Mouse (Mus musculus): ENCODE data around the gene Sort1.
A peak's percentile ranks its signal among the peaks of the same experiment; 100 is the strongest.

Gene Sort1

DNA sequence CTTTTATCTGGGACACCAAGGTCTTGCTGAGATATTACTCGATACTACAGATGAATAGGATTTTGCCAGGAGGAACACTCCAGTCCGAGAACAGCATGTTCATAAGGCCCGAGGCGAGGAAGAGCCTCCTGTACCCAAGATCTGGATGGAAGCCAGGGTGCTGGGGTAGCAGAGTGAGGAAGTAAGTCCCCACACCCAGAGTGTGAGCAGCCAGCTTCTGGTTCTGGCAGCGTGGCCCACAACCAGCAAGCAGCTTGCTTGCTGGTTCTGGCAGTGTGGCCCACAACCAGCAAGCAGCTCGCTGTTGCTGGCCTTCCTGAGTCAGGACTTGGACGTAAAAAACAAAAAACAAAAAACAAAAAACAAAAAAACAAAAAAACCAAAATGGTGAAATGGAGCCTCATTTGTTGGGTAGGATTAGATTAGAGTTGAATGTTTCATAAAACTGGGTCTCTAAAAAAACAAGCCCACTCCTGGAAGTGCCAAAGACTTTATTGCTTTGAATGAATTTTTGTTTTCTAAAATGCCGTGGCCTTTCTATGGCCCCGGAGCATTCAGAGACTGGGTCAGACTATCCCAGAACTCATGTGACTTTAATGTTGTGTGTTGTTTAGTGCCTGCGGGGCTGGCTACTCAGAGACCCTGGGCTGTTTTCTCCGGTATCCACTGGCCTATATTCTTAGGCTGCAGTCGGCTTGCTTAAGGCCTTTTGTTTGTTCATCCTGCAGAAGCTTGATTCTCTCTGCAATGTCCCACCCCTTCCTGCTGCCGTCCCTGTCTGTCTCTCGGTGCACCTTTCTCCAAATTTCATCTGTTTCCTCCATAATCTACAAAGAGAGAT, 11.7 kb downstream of the Sort1 start:
- no peak for DNase-seq (ENCODE audit: low read depth)

DNA sequence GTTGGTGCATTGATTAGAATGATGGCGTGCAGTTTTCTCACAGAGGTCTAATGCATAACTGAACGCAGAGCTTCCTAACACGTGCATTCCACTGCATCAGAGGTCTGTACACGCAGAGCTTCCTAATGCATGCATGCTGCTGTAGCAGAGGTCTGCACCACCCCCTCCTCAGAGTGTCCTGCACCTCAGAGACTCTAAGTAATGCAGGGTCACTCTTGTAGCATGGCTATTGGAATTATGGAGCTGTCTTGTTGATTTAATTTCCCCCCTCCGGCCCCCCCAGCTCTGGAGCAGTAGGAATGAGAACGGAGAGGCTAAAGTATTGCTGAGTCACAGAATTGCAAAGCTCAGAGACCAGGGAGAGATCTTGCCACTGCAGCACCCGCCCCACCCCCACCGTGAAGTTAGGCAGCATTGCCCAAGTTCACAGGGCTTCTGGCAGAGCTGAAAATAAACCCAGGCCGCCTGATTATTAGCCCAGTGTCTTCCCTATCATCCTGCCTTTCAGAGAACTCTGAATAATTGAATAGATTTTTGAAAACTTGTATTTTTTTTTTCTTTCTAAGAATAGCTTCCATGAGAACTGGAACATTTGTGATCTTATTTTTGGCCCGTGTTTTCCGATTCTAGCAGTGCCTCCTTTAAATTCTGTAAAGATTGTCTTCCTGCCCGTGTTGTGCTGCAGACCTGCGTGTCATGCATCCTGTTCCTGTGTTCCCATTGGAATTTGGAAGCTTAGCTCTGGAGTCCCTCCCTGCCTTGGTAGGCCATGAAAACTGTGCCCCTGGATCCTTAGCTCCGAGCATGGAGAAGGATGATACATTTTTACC, 12.6 kb downstream of the Sort1 start:
- DNase-seq (ENCODE audit: low read depth), result peak; percentile 53

DNA sequence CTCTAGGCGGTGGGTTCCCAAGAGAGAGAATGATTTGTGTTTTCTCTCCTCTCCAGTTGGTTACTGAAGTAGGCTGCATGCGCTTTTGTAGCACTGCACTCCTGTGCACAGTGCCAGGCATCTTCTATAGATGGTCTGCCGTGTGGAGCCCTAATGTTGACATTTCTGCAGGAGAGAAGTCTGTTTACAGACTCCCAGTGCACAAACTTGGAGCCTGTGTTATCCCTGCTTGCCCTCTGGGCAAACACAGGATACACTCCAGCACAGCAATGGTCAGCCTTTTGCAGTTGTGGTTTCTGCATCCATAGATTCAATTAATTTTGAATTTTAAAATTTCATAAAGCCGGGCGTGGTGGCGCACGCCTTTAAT, 13.2 kb downstream of the Sort1 start:
- no peak for DNase-seq (ENCODE audit: low read depth)

DNA sequence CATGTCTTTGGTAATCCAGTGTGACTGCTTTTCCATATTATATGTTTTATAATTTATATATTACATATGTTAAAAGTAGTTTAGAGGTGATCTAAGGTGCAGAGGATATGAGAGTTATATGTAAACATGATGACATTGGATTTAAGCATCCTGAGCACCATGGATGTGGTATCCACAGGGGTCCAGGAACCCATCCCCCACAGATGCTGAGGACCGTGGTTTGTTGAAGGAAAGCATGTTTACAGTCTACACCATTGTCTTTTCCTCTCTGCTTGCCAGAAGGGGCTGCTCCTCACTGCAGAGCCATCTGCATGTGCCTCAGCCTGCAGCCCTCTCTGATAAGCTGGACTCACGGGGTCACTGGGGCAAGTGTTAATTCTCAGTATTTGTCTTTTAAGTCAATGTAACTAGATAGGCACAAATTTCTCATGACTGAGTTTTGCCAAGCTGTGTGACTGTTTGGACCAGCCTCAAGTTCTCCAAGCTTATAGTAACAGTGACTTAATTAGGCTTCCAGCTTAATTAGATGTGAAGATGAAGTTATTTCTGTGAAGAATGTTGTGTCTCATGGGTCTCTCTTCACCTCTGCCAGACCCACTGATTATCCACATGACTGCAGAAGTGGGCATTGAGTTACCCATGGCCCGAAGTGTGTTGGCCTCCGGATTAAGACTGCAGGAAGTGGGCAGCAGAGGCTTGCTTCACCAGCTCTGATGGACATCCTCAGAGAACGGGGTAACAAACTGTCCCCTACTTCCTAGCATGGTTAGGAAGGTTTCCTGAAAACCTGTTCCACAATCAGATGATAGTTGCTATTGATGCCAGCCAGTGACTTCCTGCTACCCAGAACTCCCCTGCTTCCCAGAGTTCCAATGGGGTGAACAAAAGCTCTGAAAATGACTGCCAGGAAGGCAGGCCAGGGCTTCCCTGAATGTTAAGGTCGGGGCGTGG, 14.0 kb downstream of the Sort1 start:
- DNase-seq (ENCODE audit: low read depth), result no peak

DNA sequence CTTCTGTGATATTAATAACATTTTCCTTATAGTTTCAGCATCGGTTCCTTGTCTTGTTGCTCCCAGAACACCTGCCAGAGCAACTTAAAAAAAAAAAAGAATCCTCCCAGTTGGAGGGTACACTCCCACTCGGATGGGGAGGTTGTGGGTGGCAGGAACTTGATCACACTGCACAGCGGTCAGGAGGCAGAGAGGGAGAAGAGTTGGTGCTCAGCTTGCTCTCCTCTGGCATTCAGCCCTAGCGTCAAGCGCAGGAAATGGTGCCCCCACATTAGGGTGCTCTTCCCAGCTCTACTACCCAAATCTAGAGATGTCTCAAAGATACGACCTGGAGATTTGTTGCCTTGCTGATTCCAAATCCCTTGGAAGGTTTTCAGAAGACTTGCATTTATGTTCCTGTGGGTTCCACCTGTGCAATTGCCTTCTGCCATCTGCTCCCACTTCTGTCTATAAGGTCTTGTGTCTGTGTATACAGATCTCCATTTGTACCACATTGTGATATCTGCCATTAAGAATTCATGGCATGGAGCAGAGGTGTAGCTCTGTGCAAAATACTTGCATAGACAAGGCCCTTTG, 16.7 kb downstream of the Sort1 start:
- DNase-seq (ENCODE audit: low read depth), result no peak

DNA sequence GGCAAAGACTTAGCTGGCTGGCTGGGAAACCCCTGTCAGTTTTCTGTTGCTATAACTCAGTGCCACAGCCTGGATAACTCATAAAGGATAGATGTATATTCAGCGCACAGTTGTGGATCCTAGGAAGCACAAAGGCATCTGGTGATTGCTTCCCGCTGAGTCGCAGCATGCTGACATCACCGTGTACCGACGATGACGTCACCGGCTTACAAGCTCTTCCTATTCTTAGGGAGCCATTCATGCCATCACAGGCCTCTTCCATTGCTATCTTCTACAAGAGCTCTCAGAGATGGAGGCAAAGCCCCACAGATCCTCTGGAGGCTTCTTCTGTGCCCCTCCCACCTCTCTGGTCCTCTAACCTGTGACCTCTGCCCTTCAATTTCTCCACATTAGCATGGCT, 19.8 kb downstream of the Sort1 start:
- DNase-seq (ENCODE audit: low read depth), result no peak

DNA sequence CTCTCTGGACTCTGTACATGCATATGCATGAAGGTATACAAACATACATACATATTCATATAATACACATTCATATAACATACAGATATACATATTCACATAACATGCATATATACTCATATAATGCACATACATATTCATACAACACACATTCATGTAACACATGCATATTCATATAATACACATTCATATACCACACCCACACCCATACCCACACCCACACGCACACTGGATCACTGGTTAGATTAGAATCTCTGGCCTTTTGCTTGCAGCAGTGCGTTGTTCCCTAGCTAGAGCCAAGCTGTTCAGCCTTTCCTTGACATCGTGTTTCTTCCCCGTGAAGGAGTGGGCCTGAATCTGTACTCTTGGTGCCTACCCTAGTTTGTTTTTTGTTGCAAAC, 20.9 kb downstream of the Sort1 start:
- DNase-seq (ENCODE audit: low read depth), result no peak

DNA sequence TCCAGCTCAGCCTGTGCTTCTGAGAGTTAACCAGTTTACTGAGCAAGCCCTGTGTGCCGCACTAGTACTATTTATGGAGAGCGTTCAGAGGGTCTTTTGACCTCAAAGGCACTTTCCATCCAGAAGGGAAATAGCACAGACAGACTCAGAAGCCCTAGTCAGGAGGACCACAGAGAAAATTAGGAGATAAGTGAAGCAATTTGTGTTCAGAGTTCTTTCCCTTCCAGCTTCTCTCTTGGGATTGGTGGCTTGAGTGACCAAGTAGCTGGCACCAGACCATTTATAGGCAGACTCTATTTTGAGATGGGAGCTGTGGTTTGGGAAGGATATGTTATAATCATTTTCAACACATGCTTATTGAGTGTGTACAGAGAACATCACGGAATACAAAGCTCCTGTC, 22.5 kb downstream of the Sort1 start:
- DNase-seq (ENCODE audit: low read depth), result no peak

DNA sequence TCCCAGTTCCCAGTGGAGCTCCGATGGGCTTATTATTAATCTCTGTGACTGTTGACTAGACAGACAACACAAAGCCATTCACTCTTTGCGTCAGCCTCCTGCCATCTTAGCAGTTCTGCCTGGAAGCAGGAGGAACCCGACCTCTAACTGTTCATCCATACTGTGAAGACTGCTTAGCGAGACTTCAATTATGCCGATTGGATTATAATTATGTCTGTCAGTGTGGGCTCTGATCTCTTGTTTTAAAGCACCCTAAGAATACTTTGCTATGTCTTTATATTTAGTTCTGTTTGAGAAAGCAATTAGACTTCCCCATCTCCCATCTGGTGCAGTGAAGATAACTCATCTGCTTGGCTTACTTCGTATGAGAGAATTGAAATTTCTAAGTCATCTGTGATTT, 23.6 kb downstream of the Sort1 start:
- DNase-seq (ENCODE audit: low read depth), result no peak

DNA sequence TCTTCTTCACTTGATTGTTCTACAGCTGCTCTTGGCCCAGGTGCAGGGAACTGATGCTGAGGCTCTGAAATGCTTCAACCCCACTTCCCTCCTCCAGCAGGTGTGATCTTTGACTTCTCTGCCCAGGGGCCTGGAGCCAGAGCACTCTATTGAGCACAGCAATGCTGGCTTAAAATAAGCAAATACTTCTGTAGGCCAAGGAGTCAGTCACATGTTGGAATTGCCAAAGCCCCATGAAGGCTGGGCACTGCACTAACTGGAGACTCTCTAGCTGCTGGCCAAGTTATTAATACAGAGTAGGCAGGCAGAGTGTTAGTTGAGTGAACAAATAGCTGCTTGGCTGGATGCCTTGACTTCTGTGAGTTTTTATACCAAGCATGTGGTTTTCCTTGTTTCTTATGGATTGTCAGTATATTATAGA, 27.0 kb downstream of the Sort1 start:
- no peak for DNase-seq (ENCODE audit: low read depth)

DNA sequence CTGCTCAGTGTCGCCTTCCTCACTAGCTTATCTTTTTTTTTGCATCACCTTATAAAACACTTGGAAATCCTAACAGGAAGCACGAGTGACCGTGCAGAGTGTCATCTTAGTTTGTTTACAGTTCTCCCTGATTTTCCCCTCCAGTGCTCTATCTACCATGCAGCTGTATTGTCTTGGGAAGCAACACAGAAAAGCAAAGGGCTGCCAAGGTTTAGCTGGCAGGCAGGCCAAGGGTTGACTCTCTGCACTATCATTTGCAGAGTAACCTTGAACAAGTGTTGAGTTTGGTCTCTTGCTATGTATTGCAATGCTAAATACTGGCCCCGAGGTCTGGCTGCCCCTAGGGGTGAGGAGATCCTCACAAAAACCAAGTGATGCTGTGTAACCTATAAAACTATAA, 27.8 kb downstream of the Sort1 start:
- no peak for DNase-seq (ENCODE audit: low read depth)

DNA sequence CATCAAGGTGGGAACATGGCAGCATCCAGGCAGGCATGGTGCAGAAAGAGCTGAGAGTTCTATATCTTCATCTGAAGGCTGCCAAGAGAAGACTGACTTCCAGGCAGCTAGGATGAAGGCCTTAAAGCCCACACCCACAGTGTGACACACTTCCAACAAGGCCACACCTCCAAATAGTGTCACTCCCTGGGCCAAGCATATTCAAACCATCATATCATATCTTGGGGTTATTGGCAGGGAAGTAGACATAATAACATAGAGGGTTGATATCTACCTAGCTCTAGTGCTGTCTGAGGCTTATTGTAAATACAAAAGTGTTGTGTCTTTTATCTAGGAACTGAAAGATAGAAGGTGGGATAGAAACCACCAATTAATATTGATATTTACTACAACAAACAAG, 28.5 kb downstream of the Sort1 start:
- DNase-seq (ENCODE audit: low read depth), result no peak

DNA sequence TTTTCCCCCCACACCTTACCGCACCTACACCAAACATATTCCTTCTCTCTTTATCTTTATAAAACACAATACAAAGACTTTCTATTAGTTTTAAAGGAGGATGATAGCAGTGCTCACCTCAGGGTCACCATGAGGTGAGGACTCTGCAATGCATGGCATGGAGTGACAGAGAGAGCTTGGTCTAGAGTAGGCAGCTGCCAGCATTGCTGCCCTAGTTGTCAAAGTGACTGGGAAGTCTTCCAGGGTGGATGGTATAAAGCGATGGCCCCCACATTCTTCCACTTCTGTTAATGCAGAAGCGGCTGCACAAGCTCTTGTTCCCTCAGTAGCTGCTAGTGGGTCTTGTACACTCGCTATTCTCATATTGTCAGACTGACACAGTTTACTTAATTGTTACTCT, 29.3 kb downstream of the Sort1 start:
- DNase-seq (ENCODE audit: low read depth), result no peak

DNA sequence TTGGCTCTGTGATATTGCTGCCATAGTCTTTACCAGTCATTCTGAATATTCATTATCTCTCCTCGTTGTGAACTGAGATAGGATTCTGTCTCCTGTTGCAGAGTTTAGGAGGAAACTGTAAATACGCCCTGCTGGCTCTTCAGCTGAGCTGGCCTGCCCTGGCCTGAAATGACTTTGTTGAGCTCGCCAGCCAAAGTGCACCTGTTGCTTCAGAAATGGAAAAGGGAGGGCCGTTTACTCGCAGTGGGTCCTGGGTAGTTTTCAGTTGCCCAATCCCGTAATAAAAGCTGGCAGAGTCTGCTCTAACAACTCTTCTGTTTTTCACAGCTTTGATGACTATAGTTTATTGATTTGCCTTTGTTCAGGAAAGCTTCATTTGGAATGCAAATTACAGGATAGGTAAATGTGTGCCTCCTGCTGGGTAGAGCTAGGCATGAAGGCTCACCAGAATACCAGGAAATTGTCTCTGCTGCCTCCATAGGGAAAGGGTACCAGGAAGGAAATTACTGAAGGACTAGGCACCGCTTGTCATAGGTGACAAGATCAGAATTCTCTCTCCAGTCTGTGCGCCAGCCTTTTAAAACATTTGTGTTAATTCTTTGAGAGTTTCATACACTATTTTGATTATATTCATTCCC, 30.3 kb downstream of the Sort1 start:
- no peak for DNase-seq (ENCODE audit: low read depth)

DNA sequence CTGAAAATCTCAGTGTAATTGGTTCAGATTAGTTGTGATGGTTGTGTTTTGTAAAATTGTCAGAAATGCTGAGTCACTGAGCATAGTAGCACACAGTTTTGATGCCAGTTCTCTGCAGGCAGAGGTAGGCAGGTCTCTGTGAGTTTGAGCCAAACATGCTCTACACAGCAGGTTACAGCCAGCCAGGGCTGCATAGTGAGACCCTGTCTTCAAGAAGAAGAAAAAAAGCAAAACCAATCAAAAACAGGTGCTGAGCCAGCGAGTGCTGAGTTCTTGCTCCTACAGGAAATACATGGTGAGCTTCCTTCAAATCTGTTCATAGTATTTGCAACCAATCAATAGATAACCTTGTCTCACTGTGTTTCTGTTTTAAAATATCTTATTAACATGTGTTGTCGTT, 34.6 kb downstream of the Sort1 start:
- DNase-seq (ENCODE audit: low read depth), result no peak

DNA sequence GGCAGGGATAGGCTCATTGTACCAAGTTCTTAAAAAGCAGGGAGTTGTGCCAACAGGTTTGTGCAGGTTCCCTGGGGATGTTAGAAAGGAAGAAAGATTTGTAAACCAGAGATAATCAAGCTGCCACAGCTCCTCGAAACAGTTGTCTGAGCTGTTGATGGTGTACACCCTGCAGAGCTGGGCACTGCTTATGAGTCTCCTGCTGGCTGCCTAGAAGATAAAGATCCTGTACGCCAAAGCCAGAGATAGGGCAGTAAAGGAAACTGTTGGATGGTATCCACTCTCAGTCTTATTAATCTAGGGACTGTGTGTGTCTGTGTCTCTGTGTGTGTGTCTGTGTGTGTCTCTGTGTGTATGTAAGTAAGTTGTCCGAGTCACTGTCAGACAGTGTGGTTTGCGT, 37.8 kb downstream of the Sort1 start:
- no peak for DNase-seq (ENCODE audit: low read depth)

DNA sequence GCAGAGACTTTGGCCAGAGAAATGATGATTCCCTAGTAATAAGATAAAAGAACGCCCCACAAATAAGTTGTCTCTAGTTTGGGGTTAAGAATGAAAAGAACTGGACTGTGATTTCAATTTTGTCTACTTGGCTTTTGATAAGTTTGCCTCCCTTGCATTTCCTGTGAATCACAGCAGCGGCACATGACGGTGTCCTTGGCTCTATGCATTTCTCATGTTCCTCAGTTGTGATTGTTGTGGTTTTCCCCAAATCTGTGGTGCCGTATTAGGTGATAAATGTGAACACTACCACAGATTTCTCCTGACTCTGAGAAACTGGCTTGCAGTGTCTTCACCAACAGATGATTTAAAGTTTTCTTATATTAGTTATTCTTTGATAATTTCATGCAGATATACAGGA, 38.3 kb downstream of the Sort1 start:
- no peak for DNase-seq (ENCODE audit: low read depth)

DNA sequence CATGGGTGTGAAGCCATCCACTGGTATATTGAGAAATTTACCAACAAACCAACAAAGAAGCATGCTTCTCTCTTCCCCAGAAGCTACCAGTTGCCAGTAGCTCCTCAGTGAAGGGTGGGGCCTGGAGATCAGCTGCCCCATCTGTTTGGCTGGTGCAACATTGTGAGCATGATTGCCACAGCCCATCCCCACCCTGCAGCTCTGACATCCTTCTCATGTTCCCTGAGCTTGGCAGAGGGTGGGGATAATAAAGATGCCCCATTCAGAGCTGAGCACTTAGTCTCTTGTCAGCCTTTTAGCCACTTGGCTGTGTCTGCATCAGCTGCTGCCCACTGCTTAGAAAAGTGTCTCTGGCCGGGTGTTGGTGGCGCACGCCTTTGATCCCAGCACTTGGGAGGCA, 39.1 kb downstream of the Sort1 start:
- no peak for DNase-seq (ENCODE audit: low read depth)

DNA sequence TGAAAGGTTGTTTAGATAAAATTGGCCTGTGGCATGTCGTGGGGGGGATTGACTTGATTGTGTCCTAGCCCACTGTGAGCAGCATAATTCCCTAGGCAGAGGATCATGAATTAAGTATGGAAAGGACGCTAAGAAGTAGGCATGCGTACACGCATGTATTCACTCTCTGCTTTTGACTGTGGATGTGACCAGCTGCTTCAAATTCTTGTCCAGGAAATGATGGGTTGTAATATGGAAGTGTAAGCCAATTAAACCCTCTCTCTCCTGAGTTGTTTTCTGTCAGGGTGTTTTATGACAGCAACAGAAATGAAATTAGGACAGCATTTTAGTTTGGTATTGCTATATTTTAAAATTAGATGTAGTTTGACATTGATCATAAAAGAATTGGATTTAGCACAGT, 41.0 kb downstream of the Sort1 start:
- DNase-seq (ENCODE audit: low read depth), result no peak

DNA sequence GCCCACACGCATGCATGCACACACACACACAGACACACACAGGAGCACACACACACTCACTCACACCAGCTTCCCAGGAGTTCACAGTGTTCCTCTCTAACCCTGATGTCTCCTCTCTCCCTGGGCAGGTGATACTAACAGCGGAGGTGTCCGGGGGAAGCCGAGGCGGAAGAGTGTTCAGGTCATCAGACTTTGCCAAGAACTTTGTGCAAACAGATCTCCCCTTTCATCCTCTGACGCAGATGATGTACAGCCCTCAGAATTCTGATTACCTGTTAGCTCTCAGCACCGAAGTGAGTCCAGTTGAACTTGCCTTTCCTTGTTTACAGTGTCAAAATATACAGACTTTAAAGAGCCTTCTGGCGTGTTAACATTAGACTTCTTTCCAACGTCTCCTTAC, 41.6 kb downstream of the Sort1 start:
- DNase-seq (ENCODE audit: low read depth), result no peak

DNA sequence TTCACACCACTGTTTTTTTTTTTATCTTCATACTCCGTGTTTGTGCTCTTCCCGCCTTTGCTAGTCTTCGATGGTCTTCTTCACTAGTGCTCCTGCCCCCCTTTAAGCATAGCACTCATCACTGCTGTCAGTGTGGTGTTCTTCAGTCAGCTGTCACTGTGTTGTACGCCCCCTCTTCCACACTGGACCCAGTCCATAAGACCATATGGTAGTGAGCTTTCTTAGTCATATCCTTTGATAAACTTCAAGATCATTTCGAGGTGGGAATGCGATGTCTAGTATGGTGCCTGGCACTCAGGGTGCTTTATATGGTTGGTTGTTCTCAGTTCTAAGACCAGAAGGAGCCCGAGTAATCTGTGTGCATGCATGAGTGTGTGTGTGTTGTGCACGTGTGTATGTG, 43.4 kb downstream of the Sort1 start:
- DNase-seq (ENCODE audit: low read depth), result no peak

DNA sequence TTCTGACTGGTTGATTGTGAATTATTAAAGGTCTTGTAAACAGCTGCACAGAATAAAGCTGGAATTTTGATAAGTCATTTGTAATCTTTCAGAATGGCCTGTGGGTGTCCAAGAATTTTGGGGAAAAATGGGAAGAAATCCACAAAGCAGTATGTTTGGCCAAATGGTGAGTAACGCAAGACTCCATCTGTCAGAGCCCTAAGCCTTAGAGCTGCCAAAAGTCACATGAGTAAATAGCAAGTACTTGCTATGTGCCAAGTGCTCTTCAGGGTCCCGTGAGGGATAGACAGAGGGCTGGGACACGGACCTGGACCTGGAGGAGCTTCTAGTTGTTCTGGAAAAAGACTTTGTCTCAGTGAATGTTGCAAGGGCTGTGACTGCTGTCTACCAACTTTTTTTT, 44.0 kb downstream of the Sort1 start:
- DNase-seq (ENCODE audit: low read depth), result no peak
